Mouse (Mus musculus): Measurements from ENCODE around the gene Disp1.

The Disp1 gene

GRCm38 (mm10) chr1:183088661-183089060 lies 132.7 kb downstream of the Disp1 start:
- no peak for DNase-seq (ENCODE audit: low read depth, low spot score)

DNA sequence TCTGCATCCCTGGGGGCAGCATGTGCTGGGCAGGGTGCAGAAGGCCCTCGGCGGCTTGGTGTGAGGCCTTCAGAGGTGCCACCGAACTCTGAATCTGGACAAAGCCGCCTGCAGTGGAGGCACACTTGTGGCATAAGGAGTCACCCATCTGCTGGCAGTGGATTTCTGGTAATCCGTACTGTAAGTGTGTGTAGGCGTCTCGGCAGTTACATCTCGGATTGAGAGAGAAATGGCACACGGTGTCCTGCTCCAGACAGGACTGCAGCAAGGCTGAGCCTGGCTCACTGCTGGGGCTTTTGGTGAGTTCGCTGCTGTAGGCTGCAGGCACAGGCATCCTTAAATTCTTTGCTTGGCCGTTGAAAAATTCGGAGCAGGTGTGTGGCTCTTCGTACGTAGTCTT lies 134.5 kb downstream of the Disp1 start:
- DNase-seq (ENCODE audit: low read depth, low spot score), result no peak

DNA sequence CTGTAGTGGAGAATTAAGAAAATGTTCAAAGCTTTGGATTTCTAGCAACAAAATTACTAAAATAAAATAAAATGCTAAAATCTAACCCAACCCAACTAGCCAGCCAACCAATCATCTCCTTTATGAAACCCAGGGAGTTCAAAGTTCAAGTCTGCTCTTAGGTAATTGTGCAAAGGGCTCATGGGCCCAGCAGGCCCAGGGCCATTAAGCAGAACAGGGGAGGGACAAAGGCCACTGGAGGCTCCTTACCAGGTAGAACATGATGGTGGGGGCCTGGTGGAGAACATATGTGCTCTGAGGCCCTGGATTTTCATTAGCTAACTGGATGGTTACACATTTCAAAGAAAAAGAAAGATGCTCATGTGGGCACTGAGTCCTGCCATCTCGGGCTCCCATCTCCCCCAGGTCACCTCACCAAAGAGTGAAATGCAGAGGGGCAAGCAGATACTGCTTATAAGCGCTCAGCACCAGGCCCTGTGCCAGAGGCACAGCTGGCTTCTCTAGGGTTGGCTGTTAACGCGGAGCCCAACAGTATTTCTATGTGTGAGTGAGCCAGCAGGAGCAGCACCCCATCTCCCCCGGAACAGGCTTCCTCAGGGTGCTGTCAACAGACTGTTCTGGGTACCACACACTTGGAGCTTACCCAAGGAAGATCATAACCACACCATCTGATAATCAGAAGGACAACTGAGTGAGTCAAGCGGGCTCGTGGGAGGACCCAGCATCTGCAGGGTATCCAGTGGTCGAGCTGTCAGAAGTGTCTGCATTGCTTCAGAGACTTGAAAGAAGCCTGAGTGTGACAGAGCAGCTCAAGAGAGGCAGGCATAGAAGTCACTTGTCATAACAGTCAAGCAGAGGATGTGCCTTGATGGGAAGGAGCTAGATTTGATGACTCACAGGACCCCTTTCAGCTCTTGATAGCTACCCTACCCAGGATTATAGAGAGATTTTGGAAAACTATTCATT lies 137.0 kb downstream of the Disp1 start:
- DNase-seq (ENCODE audit: low read depth, low spot score), result no peak

DNA sequence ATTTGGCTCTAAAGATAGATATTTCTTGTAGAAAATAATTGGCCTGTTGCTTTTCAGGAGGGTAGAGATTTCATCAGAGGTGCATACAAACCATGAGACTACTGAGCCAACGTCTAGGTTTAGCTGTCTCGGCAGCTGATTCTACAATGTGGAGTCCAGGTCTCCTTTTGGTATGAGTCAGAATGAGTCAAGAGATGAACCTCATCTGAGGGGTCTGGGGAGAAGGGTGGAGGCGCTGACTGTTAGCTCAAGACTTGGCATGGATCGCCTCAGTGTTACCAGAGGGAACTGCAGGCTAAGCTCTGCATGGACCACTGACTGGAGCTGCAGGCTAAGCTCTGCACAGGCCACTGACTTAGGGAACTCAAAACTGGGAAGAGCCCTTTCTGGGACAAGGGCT lies 138.9 kb downstream of the Disp1 start:
- DNase-seq (ENCODE audit: low read depth, low spot score), result no peak

DNA sequence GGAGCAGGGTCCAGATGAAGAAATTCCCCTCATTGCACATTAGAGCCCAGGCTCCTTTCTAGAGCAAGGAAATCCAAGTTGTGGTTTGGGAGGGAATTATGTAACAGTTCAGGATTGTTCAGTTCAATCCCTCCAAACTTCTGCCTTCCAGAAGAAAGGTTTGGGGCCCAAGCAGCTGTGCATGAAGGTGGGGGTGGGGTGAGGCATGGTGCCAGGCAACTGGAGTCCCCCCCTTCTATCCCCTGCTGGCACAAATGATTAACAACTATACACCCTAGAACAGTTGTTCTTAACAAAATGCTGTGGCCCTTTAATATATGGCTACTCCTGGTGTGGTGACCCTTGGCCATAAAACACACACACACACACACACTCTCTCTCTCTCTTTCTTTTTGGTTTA lies 140.2 kb downstream of the Disp1 start:
- DNase-seq (ENCODE audit: low read depth, low spot score), result no peak

DNA sequence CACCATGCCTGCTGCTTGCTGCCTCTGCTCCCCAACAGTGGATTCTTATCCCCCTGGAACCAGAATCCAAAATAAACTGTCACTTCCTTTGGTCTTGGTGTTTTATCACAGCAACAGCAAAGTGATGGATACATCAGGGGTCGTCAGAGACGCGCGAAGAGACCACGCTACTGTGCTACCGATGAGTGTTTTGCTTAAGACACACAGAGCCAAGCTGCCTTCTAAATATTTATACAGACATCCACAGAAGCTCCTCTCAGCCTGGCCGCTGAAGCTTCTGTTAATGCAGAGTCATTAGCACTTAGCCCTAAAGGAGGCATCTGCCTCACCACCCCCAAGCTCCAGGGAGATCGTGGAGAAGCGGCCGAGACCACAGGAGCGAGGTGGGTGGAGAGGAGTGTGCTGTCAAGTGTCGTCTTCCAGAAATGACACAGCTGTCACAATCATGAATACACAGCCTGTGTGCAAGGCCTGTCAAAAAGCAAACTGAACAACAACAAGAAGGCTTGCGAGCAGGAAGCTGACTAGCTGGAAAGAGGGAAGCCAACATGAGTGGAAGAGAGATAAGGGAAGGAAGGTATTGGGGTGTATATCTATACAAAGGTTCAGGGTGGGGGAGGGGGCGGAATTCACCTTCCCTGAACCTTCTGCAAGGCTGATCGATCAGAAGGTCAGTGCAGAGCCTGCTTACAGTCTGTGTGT lies 146.1 kb downstream of the Disp1 start:
- no peak for DNase-seq (ENCODE audit: low read depth, low spot score)

- DNase-seq (ENCODE audit: low read depth, low spot score), result no peak
These were observed 148.9 kb downstream of the Disp1 start for GRCm38 (mm10) chr1:183072263-183073050.

- no peak for DNase-seq (ENCODE audit: low read depth, low spot score)
These were observed 151.2 kb downstream of the Disp1 start for GRCm38 (mm10) chr1:183069954-183070649.

GRCm38 (mm10) chr1:183067807-183068206 lies 153.5 kb downstream of the Disp1 start:
- DNase-seq (ENCODE audit: low read depth, low spot score), result no peak

GRCm38 (mm10) chr1:183066981-183067380 lies 154.3 kb downstream of the Disp1 start:
- DNase-seq (ENCODE audit: low read depth, low spot score), result no peak

GRCm38 (mm10) chr1:183060611-183061010 lies 160.7 kb downstream of the Disp1 start:
- DNase-seq (ENCODE audit: low read depth, low spot score), result peak; percentile 61

- no peak for DNase-seq (ENCODE audit: low read depth, low spot score)
These were observed 165.1 kb downstream of the Disp1 start for GRCm38 (mm10) chr1:183056289-183056655.

- no peak for DNase-seq (ENCODE audit: low read depth, low spot score)
These were observed 165.6 kb downstream of the Disp1 start for GRCm38 (mm10) chr1:183055608-183056288.

DNA sequence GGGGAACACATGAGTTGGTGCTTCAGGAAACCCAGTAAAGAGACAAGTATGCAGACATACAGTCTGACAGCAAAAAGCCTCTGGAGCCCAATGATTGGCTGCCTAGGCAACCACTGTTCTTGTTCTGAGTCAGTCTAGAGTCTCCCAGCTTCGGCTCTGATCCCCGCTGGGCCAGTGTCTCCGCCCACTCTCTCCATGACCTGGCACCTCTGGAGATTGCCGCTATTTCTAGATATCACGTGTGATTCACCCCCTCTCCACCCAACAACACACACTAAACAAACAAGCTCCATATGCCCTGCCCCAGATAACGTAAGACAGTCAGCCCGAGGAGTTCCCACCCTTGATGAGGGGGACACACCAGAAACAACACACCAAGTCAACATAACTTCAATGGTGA lies 168.7 kb downstream of the Disp1 start:
- no peak for DNase-seq (ENCODE audit: low read depth, low spot score)

GRCm38 (mm10) chr1:183049295-183049694 lies 172.0 kb downstream of the Disp1 start:
- no peak for DNase-seq (ENCODE audit: low read depth, low spot score)

DNA sequence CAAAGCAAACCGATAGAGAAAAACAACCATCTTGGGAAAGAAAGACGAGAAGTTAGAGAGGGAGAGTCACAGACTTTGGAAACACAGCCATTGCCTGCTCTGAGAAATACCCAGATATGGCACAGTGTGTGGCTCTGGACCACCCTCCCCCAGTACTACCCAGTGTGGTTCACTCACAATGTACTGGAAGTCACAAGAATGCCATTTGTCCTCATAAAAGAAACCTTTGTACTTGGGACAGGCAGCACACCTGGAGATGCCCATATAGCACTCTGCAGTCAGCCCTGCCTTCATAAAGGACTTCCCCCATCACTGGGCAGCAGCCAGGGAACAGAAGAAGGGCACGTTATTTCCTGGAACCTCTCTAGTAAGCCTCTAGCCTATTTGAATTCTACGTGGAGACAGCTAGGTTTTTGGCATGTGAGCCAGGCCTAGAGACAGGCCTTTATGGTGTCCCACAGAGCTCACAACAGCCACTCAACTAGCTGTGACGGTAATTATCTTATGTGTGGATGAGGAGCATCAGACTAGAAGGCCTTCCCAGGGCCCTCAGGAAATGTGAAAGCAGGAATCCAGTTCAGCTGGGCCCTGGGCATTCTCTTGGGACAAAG lies 173.3 kb downstream of the Disp1 start:
- no peak for DNase-seq (ENCODE audit: low read depth, low spot score)

DNA sequence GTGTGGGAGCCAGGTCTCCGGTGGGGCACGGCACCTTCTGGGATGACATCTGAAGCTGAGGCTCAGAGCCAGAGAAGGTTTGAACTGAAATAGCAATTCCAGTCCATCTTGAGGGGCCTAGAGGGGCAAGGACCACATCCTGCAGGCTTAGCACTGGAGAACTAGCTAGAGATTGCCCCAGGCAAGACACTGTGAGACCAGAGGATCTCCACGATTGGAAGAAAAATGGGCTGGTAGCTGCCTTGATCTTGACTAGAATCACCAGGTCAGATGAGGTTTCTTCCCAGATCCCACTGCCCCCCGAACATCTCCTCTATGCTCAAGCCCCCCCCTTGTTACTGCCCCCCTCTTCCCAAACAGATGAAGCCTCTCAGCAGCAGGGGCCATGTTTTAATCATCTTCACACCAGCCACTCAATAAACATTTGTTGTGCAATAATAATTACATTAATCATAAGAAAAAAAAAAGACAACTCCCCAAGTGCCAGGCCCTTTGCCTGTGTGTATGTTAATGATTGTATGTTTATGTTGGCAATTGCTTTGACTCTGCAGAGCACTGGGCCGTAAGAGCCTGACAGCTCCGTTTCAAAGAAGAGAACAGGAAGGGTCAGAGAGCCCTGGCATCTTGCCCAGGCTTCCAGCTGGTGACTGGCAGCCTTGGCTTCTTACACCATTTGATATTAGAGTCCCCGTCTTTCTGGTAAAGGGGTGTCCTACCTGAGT lies 174.0 kb downstream of the Disp1 start:
- DNase-seq (ENCODE audit: low read depth, low spot score), result no peak

GRCm38 (mm10) chr1:183046081-183046480 lies 175.2 kb downstream of the Disp1 start:
- no peak for DNase-seq (ENCODE audit: low read depth, low spot score)

GRCm38 (mm10) chr1:183043161-183043812 lies 178.0 kb downstream of the Disp1 start:
- no peak for DNase-seq (ENCODE audit: low read depth, low spot score)

All from A20 (cell line).